Mouse (Mus musculus): ENCODE data around the gene Ubac2.
A peak's percentile ranks its signal among the peaks of the same experiment; 100 is the strongest.

GRCm38 (mm10) chr14:122038874-122039647 lies 160.6 kb downstream of the Ubac2 start:
- TF ChIP-seq CTCF (IDR thresholded peaks at IDR 0.05; ENCODE audit: low read depth), result peak; percentile 30
- TF ChIP-seq EP300 (IDR thresholded peaks at IDR 0.05; ENCODE audit: low read depth), result no peak
